Mouse (Mus musculus): Measurements from ENCODE around the gene Ncaph2. TPM values are rescaled to one million over a fixed set of nuclear protein-coding genes. Genes with fewer than 3 reads are reported as not detected.
A peak's percentile ranks its signal among the peaks of the same experiment; 100 is the strongest.

Gene Ncaph2
- 202 and 208 TPM in 2 replicates for polyA plus RNA-seq (2016; fragmentation: Nextera tagmentation; extraction: Ambion mirVana)

DNA sequence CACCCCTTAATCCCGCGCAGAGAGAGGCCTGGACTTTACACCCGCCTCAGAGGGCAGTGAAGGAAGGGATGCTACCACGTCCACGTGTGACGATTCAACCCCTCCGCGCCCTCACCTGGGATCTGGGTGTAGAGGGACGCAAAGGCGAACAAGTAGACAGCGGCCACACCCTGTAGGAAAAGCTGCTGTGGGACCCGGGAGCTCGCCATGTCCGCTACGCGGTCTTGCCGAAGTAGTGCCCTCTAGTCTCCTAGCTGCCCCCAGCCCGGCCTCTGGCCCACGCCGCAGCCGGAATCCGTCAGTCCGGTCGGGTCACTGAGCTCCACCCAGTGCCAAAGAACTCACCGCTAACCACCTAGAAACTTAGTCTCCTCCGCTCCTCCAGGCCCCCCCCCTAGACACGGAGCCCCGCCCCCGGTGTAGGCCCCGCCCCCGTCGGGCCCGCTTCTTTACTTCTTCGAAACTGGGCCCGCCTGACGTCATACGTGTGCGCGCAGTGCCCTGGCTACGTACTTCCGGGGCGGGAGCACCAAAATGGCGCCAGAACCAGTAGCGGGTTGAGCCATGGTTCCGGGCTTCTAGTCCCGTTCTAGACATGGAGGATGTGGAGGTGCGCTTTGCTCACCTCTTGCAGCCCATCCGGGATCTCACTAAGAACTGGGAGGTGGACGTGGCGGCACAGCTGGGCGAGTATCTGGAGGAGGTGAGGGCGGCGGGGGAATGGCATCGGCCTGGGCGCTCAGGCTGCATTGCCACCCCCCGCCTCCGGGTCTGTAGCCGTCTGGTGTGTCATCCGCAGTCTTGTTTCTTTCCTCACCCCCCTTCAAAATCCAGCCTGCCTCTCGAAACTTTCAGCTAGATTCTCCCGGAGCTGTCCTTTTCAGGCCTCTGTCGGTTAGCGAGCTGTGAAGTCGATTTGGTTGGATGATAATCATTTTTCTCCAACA is at the start of gene Ncaph2, which contains the start of gene Lmf2:
TSS of gene Ncaph2 (plus strand) at position 479 of the 947 bp plus-strand sequence.
TSS of gene Lmf2 (minus strand) at position 419 of the 947 bp plus-strand sequence.
- under 1% methylated on average over 64 of the region's 64 CpGs for WGBS
- peak; percentile 98 for DNase-seq (ENCODE audit: extremely low spot score, low spot score)
- H3K27me3 ChIP-seq (ENCODE audit: poor library complexity, severe bottlenecking) = no peaks in the 10 kb centered on the region
- H3K36me3 ChIP-seq (replicated peaks) = peaks cover 64% of the 10 kb centered on the region
- H3K27ac ChIP-seq = peak within 1 kb of the TSS; percentile 95
- no peaks in the 10 kb centered on the region for H3K9me3 ChIP-seq
- H3K4me3 ChIP-seq = peak within 1 kb of the TSS; percentile 69
- H3K4me1 ChIP-seq = peaks cover 35% of the 10 kb centered on the region

DNA sequence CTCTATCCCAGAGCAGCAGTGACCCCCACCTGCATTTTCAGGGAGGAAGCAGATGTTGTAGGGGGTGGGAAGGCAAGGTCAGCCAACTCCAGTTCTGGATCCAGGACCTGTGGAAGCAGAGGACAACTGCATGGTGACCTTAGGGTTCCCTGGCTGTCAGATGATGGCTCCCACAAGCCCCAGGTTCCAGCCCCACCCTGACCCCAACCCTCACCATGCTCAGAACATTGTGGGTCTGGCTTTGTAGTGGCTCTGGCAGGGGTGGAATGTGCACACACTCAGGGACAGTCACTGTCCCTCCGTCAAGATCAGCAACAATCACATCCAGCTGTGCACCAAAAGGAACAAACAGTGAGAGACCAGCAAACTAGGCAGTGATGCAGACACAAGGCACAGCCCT is 49.6 kb upstream of the Ncaph2 start:
- Histone ChIP-seq H3K4me3 (no peak overlapping the region), H3K9me3 (no peaks in the 10 kb centered on the region), H3K27ac (no peak overlapping the region), H3K27me3 (ENCODE audit: poor library complexity, severe bottlenecking) (no peaks in the 10 kb centered on the region), H3K4me1 (no peaks in the 10 kb centered on the region), H3K36me3 (replicated peaks) (peaks cover 70% of the 10 kb centered on the region)
- no peak for DNase-seq (ENCODE audit: extremely low spot score, low spot score)
- 72% methylated on average over 1 of the region's 1 CpGs for WGBS

DNA sequence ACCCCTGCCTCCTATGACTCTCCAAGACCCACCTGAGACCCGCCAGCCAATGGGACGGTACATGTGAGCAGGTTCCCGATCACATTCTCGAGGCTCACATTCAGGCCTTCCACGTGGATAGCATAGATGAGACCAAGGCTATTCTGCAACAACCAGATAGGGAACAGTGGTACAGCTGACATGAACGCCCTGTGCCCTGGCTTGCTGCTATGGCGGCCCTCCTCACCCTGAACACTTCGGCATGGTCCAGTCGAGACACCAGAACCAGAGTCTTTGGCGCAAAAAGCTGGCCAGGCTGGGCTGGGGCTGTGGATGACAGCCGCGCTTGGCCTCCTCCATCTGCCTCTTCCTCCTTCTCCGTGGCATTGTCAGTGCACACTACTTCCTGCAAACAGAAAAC is 48.1 kb upstream of the Ncaph2 start:
- Histone ChIP-seq H3K4me3 (no peak overlapping the region), H3K27ac (no peak overlapping the region), H3K9me3 (no peaks in the 10 kb centered on the region), H3K4me1 (peaks cover 1% of the 10 kb centered on the region), H3K27me3 (ENCODE audit: poor library complexity, severe bottlenecking) (no peaks in the 10 kb centered on the region), H3K36me3 (replicated peaks) (peaks cover 56% of the 10 kb centered on the region)
- WGBS = 91% methylated on average over 13 of the region's 13 CpGs
- DNase-seq (ENCODE audit: extremely low spot score, low spot score) = no peak

DNA sequence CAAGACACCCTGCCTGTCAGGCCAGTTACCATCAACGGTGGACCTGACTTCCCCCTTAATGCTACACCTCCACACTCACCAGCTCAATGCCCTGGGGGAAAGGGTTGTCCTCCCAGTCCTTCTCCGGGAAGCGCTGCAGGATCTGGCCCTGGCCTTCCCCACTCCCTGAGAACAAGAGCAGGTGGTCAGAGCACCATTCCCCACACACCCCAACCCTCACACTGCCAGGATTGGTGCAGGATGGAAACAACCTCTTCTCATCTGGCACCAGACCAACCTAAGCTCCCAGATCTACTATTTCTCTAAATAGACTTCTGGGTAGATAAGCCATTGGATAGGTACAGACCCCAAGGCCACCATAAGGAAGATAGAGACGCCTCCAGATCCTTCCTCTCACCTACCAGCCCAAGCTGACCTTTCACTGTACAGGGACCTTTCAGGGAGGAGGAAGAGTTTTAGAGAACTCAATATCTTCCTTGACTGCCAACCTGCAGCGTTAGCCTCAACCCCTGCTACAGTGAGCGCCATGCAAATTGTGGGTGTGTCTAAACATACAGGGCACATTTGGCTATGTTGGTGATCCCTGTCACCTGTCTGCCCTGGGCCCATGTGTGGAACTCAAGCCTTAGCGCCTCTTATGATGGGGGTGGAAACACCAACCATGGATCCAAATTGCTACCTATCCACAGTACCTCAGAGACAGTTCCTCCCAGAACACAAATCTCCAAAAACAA is 46.9 kb upstream of the Ncaph2 start:
- H3K27me3 ChIP-seq (ENCODE audit: poor library complexity, severe bottlenecking) = no peaks in the 10 kb centered on the region
- no peak overlapping the region for H3K27ac ChIP-seq
- H3K9me3 ChIP-seq = no peaks in the 10 kb centered on the region
- DNase-seq (ENCODE audit: extremely low spot score, low spot score) = no peak
- H3K4me1 ChIP-seq = peaks cover 13% of the 10 kb centered on the region
- H3K36me3 ChIP-seq (replicated peaks) = peaks cover 44% of the 10 kb centered on the region
- no peak overlapping the region for H3K4me3 ChIP-seq
- WGBS = 86% methylated on average over 7 of the region's 7 CpGs

DNA sequence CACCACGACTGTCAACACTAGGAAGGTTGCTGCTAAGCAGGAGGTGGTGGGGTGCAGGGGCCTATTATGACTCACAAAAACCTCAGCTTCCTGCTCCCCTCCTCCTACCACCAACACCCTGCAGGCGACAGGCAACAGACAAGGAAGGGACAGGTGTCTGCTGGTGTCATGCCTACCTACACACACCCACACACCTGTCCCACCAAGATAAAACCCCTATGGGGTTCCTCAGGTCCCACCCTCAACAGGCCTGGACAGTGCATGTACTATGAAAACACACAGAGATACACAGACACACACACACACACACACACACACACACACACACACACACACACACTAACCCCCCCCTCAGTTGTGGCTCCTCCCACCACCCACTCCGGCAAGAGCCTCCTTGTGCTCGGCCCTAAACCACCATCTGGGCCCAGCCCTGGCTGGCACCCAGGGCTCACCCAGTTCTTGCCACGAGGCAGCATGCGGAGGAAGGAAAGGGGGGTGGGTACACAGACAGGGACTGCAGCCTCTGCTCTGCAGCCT is 45.5 kb upstream of the Ncaph2 start:
- WGBS = 82% methylated on average over 6 of the region's 6 CpGs
- H3K36me3 ChIP-seq (replicated peaks) = peaks cover 30% of the 10 kb centered on the region
- no peak for DNase-seq (ENCODE audit: extremely low spot score, low spot score)
- H3K27me3 ChIP-seq (ENCODE audit: poor library complexity, severe bottlenecking) = no peaks in the 10 kb centered on the region
- H3K9me3 ChIP-seq = no peaks in the 10 kb centered on the region
- H3K4me1 ChIP-seq = peaks cover 24% of the 10 kb centered on the region
- H3K27ac ChIP-seq = no peak overlapping the region
- H3K4me3 ChIP-seq = no peak overlapping the region

DNA sequence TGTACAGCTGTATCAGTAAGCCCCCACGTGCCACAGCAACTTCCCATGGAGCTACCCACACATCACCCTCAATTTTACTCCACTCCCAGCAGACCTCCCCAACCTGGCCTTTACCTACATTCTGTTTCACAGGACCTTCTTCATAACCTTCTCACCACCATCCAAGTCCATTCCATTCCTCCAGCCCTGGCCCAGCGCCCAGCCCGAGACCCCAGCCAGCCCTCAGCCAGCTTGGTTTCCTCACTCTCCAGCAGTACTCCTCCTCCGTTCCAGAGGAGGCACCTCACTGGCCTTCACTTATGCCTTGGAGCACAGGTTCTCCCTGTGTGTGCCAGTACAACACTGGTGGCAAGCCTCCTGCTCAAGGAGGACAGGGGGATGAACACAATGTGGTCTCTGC is 42.2 kb upstream of the Ncaph2 start:
- no peak for DNase-seq (ENCODE audit: extremely low spot score, low spot score)
- H3K36me3 ChIP-seq (replicated peaks) = no peaks in the 10 kb centered on the region
- H3K4me1 ChIP-seq = peaks cover 33% of the 10 kb centered on the region
- H3K9me3 ChIP-seq = no peaks in the 10 kb centered on the region
- H3K27me3 ChIP-seq (ENCODE audit: poor library complexity, severe bottlenecking) = no peaks in the 10 kb centered on the region
- peak overlapping the region; percentile 98; the same call in 1 of the 2 replicates for H3K4me3 ChIP-seq
- no peak overlapping the region for H3K27ac ChIP-seq
- WGBS = 92% methylated on average over 4 of the region's 4 CpGs

DNA sequence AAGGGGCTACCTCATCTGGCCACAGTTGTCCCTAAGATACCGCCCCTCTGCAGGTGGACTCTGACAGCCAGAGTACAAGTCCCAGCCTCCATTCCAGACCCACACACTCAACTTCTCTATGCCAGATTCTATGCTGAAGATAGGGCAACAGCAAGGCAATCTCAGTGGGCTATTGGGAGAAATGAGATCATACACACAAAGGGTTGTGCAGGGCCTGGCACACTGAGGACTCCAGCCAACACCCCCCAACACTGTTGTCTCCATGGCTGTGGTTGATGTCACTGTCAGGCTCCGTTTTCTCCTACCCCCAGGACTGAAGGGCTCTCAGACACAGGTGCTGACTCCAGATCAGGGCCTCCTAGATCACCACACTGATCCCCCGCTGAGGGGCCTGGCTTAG is 41.4 kb upstream of the Ncaph2 start:
- WGBS = 32% methylated on average over 3 of the region's 3 CpGs
- H3K9me3 ChIP-seq = no peaks in the 10 kb centered on the region
- DNase-seq (ENCODE audit: extremely low spot score, low spot score) = no peak
- H3K27ac ChIP-seq = peak overlapping the region; percentile 90
- no peaks in the 10 kb centered on the region for H3K36me3 ChIP-seq (replicated peaks)
- peaks cover 33% of the 10 kb centered on the region for H3K4me1 ChIP-seq
- no peaks in the 10 kb centered on the region for H3K27me3 ChIP-seq (ENCODE audit: poor library complexity, severe bottlenecking)
- H3K4me3 ChIP-seq = peak overlapping the region; percentile 98

DNA sequence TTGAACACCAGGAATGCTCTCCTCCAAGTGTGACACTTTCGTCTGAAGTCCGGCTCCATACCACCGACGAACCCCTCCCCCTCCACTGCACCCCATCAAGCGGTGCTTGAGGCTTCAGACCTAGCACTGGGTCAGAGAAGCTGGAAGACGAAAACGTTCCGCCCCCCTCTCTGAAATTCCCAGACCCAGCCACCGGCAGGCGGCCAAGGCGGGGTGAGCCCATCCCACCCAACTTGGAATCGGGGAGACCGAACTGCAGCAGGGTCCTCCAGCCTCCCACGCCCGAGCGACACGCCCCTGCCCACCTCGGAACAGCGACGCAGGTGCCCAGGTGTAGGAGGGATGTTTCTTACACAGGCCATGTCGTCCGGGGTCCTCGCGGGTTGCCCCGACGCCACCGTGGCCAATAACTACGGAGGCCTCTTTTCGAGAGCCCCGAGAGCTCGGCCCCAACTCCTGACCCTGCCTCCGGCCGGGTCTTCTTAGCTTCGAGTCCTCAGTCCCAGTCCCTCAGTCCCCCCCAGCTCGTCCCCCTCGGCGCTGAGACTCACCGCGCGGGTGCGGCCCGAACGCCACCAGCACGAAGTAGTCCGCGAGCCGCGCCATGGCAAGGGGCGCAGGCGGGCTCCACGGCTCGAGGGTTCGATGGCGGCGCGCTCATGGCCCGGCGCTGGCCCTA is 40.9 kb upstream of the Ncaph2 start:
- H3K27ac ChIP-seq = peak overlapping the region; percentile 90
- under 1% methylated on average over 58 of the region's 58 CpGs for WGBS
- peak overlapping the region; percentile 98 for H3K4me3 ChIP-seq

DNA sequence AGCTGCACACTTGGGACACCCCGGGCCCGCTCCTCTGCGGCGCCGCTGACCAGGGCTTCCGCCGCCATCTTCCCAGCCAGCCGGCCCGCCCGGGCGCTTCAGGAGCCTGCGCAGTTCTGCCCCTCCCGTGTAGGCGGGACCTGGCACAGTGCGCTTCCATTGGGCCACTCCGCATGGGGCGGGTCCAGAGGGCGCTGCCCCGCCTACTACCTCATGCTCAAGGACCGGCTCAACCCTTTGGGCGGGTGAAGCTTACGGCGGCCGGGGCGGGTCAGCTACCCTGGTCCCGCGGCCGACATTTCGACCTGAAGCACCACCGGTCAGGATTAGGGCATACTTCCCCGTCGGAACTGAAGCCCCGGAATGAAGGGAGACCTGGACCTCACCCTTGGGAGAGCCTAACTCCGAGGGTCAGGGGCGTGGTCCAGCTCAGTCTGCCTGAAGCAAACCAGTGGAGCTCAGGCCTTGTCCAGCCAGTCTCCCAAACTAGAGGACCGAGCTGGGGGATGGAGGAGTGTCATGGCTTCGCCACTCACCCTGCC is 40.3 kb upstream of the Ncaph2 start, which contains the start of gene Sbf1:
TSS of gene Sbf1 (minus strand) at position 122 of the 542 bp plus-strand sequence.
- DNase-seq (ENCODE audit: extremely low spot score, low spot score) = peak; percentile 96
- Histone ChIP-seq H3K27ac (peak within 1 kb of the TSS; percentile 90), H3K27me3 (ENCODE audit: poor library complexity, severe bottlenecking) (no peaks in the 10 kb centered on the region), H3K9me3 (no peaks in the 10 kb centered on the region), H3K36me3 (replicated peaks) (no peaks in the 10 kb centered on the region), H3K4me1 (peaks cover 33% of the 10 kb centered on the region), H3K4me3 (peak within 1 kb of the TSS; percentile 98)
- WGBS = under 1% methylated on average over 37 of the region's 37 CpGs

More for the DNA sequence above, 40.9 kb upstream of the Ncaph2 start:
- H3K4me1 ChIP-seq = peaks cover 33% of the 10 kb centered on the region
- H3K36me3 ChIP-seq (replicated peaks) = no peaks in the 10 kb centered on the region
- H3K9me3 ChIP-seq = no peaks in the 10 kb centered on the region
- peak; percentile 31 for DNase-seq (ENCODE audit: extremely low spot score, low spot score)
- no peaks in the 10 kb centered on the region for H3K27me3 ChIP-seq (ENCODE audit: poor library complexity, severe bottlenecking)

DNA sequence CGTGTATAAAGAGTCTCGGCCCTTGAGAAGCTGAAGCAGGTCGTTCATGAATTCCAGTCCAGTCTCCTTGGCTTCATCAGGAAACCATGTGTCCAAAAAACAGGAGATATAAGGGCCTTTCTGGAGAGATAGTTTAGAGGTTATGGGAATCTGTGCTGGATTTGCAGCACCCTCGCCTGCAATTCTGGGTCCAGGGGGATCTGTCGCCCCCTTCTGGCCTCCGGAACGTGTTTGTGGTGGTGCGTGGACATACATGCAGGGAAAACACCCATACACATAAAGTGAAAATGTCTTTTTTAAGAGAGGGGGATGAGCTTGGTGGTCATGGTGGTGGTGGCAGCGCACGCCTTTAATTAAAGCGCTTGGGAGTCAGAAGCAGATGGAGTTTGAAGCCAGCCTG is 39.4 kb upstream of the Ncaph2 start:
- H3K36me3 ChIP-seq (replicated peaks) = no peaks in the 10 kb centered on the region
- no peak overlapping the region for H3K27ac ChIP-seq
- H3K4me1 ChIP-seq = peaks cover 33% of the 10 kb centered on the region
- DNase-seq (ENCODE audit: extremely low spot score, low spot score) = no peak
- no peak overlapping the region; the same call in 1 of the 2 replicates for H3K4me3 ChIP-seq
- H3K27me3 ChIP-seq (ENCODE audit: poor library complexity, severe bottlenecking) = 0 out of 2 replicates have a peak, but pooled peaks cover 6% of the 10 kb centered on the region
- 62% methylated on average over 11 of the region's 11 CpGs for WGBS
- no peaks in the 10 kb centered on the region for H3K9me3 ChIP-seq

DNA sequence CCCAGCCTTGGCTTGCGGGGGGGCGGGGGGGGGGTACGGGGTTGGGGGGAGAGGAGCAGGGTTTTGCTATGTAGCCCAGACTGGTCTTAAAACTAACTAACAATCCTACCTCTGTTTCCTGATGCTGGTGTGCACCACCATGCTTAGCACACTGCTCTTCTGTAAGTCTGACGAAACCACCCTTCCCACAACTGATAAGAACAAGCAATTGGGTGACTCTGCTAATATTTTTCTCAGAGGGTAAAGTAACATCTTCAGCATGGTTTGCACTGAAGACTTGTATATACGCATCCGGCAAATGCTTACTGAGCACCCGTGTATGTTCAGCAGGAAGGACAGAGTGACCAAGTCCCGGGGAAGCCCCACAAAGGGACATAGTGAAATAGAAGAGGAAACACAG is 34.3 kb upstream of the Ncaph2 start:
- Histone ChIP-seq H3K4me1 (peaks cover 11% of the 10 kb centered on the region), H3K27ac (no peak overlapping the region), H3K27me3 (ENCODE audit: poor library complexity, severe bottlenecking) (peaks cover 34% of the 10 kb centered on the region), H3K36me3 (replicated peaks) (no peaks in the 10 kb centered on the region), H3K9me3 (no peaks in the 10 kb centered on the region), H3K4me3 (no peak overlapping the region)
- WGBS = 80% methylated on average over 8 of the region's 8 CpGs
- no peak for DNase-seq (ENCODE audit: extremely low spot score, low spot score)

Data from forebrain, embryonic 10.5 days (tissue).